Comparison of ENCODE assay signal across 8 mouse cellular contexts in the genomic region with DNA sequence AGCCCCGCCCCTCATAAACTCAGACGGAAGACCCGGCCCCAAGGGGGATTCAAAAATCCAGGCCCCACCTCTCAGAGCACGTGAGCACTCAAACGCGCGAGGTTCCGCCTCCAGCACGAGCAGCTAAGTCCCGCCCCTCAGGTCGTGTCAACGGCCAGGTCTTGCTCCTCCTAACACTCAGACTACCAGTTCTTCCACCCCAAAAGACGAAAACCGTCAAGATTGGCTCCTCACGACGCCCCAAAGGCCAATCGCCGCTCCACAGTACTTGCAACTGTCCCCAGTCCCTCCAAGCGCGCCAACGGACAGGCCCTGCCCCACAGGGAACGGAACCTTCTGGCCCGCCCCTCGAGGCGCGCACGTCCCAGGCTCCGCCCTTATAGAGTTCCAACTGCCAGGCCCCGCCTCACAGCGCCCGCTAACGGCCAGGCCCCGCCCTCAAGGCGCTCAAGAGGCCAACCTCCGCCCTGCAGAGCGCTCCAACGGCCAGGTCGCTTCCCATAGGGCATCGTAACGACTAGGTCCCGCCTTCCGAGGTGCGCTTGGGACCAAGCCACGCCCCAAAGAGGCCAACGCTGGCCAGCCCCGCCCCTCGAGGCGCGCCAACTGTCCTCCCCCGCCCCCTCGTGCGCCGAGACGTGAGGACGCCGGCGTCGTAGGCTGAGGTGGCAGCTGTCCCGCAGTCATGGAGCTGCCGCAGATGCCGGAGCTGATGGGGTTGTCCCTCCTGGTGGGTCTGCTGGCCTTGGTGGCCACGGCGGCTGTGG. TPM values are rescaled to one million over a fixed set of nuclear protein-coding genes. Genes with fewer than 3 reads are reported as not detected.
DNase-seq lines count a peak whose midpoint lies in the region; ATAC-seq and TF ChIP-seq lines count a peak whose summit lies in the region.

TSS of gene Tbl2 (plus strand) at position 605 of the 767 bp plus-strand sequence.

- H3K27ac ChIP-seq in forebrain, embryonic 16.5 days (ENCODE audit: low read length), result peak within 1 kb of the TSS; percentile 69
- H3K27ac ChIP-seq in layer of hippocampus, adult 2 months, result peak within 1 kb of the TSS; percentile 89
- peak within 1 kb of the TSS; percentile 97 for H3K27ac ChIP-seq in lung, embryonic 14.5 days (ENCODE audit: low read depth)
- H3K27ac ChIP-seq in olfactory bulb, adult 2 months (ENCODE audit: insufficient read depth, low read depth, low read length), result peak within 1 kb of the TSS; percentile 37
- H3K27ac ChIP-seq in thymus, adult 2 months (ENCODE audit: control insufficient read depth, insufficient read depth, low read length), result peak within 1 kb of the TSS; percentile 82

- H3K9ac ChIP-seq in forebrain, embryonic 16.5 days (replicated peaks; ENCODE audit: low read depth, low read length), result peak within 1 kb of the TSS; percentile 82
- peak within 1 kb of the TSS; percentile 75 for H3K9ac ChIP-seq in lung, embryonic 14.5 days

- no peaks in the 10 kb centered on the region for H3K9me3 ChIP-seq in G1E (replicated peaks)
- H3K9me3 ChIP-seq in forebrain, embryonic 16.5 days (ENCODE audit: control insufficient read depth, low read length), result no peaks in the 10 kb centered on the region
- H3K9me3 ChIP-seq in lung, embryonic 14.5 days (ENCODE audit: low read depth, low read length), result no peaks in the 10 kb centered on the region

- H3K4me3 ChIP-seq in G1E (ENCODE audit: low read depth, low read length), result peak within 1 kb of the TSS; percentile 97
- peak within 1 kb of the TSS; percentile 88 for H3K4me3 ChIP-seq in forebrain, embryonic 16.5 days (replicated peaks; ENCODE audit: low read length)
- peak within 1 kb of the TSS; percentile 73 for H3K4me3 ChIP-seq in layer of hippocampus, adult 2 months
- H3K4me3 ChIP-seq in lung, embryonic 14.5 days (ENCODE audit: low read depth, low read length), result peak within 1 kb of the TSS; percentile 88
- H3K4me3 ChIP-seq in olfactory bulb, adult 2 months (ENCODE audit: insufficient read depth, low read depth, low read length), result peak within 1 kb of the TSS; percentile 80
- peak within 1 kb of the TSS; percentile 88 for H3K4me3 ChIP-seq in thymus, adult 2 months (ENCODE audit: control insufficient read depth, insufficient read depth, low read length)

- WGBS in forebrain, embryonic 16.5 days, result 0% methylated on average over 61 of the region's 63 CpGs
- 0% methylated on average over 63 of the region's 63 CpGs for WGBS in lung, embryonic 14.5 days
- WGBS in olfactory bulb, adult 2 months, result under 1% methylated on average over 63 of the region's 63 CpGs
- under 1% methylated on average over 63 of the region's 63 CpGs for WGBS in thymus, adult 2 months

- H3K4me2 ChIP-seq in forebrain, embryonic 16.5 days (ENCODE audit: low read length), result peak within 1 kb of the TSS; percentile 77
- peak within 1 kb of the TSS; percentile 82 for H3K4me2 ChIP-seq in lung, embryonic 14.5 days

- DNase-seq in G1E (ENCODE audit: low spot score), result peak; percentile 89
- peak; percentile 97 to 98 for DNase-seq in cerebellum, adult 18-20 months
- peak; percentile 99 for DNase-seq in heart, postnatal 36 days
- DNase-seq in layer of hippocampus, adult 2 months (ENCODE audit: low spot score in 2 of 2), result peak; percentile 97 to 98
- DNase-seq in lung, embryonic 14.5 days, result peak; percentile 100
- DNase-seq in thymus, adult 2 months, result peak; percentile 99

- H3K4me1 ChIP-seq in G1E (ENCODE audit: insufficient read depth, low read depth, low read length), result peaks cover 57% of the 10 kb centered on the region
- H3K4me1 ChIP-seq in forebrain, embryonic 16.5 days (replicated peaks; ENCODE audit: control insufficient read depth, insufficient read depth, low read length), result peaks cover 10% of the 10 kb centered on the region; the same call in 1 of the 2 replicates
- peaks cover 4% of the 10 kb centered on the region; the same call in 1 of the 2 replicates for H3K4me1 ChIP-seq in lung, embryonic 14.5 days (ENCODE audit: insufficient read depth)
- H3K4me1 ChIP-seq in olfactory bulb, adult 2 months (ENCODE audit: control insufficient read depth, insufficient read depth, low read length), result no peaks in the 10 kb centered on the region
- H3K4me1 ChIP-seq in thymus, adult 2 months (replicated peaks; ENCODE audit: control insufficient read depth, insufficient read depth, low read length), result peaks cover 6% of the 10 kb centered on the region

- no peak; the same call in 1 of the 2 replicates for TF ChIP-seq POLR2A in olfactory bulb, adult 2 months (IDR thresholded peaks at IDR 0.05; ENCODE audit: insufficient read depth, low read depth, low read length)
- peak; percentile 58; the same call in 1 of the 2 replicates for TF ChIP-seq POLR2A in thymus, adult 2 months (IDR thresholded peaks at IDR 0.05; ENCODE audit: control insufficient read depth, extremely low read depth, insufficient read depth, low read length, poor library complexity)

- intact Hi-C loops in heart, postnatal 36 days (cut with DNase I), result loop anchor here (1.0 to 2.0 kb wide), 2 partner anchors 19 to 42 kb away; partner anchors contain the start of gene Bcl7b

- no peak for TF ChIP-seq CTCF in G1E (IDR thresholded peaks at IDR 0.05; ENCODE audit: low read depth, low read length)
- no peak for TF ChIP-seq CTCF in layer of hippocampus, adult 2 months (conservative IDR thresholded peaks at IDR 0.05)
- no peak for TF ChIP-seq CTCF in lung, embryonic 14.5 days (IDR thresholded peaks at IDR 0.05; ENCODE audit: low read depth)
- no peak for TF ChIP-seq CTCF in olfactory bulb, adult 2 months (IDR thresholded peaks at IDR 0.05; ENCODE audit: insufficient read depth, low read depth, low read length)
- TF ChIP-seq CTCF in thymus, adult 2 months (IDR thresholded peaks at IDR 0.05; ENCODE audit: borderline replicate concordance, control insufficient read depth, extremely low read depth, insufficient read depth, low read length, poor library complexity), result peak; percentile 10; the same call in 1 of the 2 replicates

- H3K27me3 ChIP-seq in G1E (ENCODE audit: insufficient read depth, low read length), result no peaks in the 10 kb centered on the region
- H3K27me3 ChIP-seq in forebrain, embryonic 16.5 days (replicated peaks; ENCODE audit: control insufficient read depth, insufficient read depth, low read length), result no peaks in the 10 kb centered on the region
- H3K27me3 ChIP-seq in lung, embryonic 14.5 days (ENCODE audit: insufficient read depth, low read length), result no peaks in the 10 kb centered on the region
- H3K27me3 ChIP-seq in thymus, adult 2 months (ENCODE audit: control insufficient read depth, insufficient read depth, low read length), result no peaks in the 10 kb centered on the region

- peaks cover 30% of the 10 kb centered on the region for H3K36me3 ChIP-seq in G1E (replicated peaks)
- peaks cover 4% of the 10 kb centered on the region for H3K36me3 ChIP-seq in forebrain, embryonic 16.5 days (ENCODE audit: control insufficient read depth, insufficient read depth)
- H3K36me3 ChIP-seq in lung, embryonic 14.5 days (ENCODE audit: insufficient read depth), result peaks cover 21% of the 10 kb centered on the region
- peaks cover 3% of the 10 kb centered on the region for H3K36me3 ChIP-seq in thymus, adult 2 months (ENCODE audit: control insufficient read depth, insufficient read depth, low read length)

- ATAC-seq in G1E (ENCODE audit: extremely low read depth, insufficient number of reproducible peaks, low FRiP score, poor library complexity, severe bottlenecking), result peak; percentile 85
- ATAC-seq in forebrain, embryonic 16.5 days, result peak; percentile 97
- ATAC-seq in lung, embryonic 14.5 days (ENCODE audit: insufficient read depth), result peak; percentile 98

RNA-seq across cellular contexts. Expression of gene Tbl2, which starts in this region (rescaled TPM):
- total RNA-seq in G1E (2014; fragmentation: Nextera tagmentation) (27.9 and 37.2 TPM in 2 replicates), G1E (2017) (21.5 and 25.1 TPM in 2 replicates)
- 18.2 and 22.5 TPM in 2 replicates for polyA plus RNA-seq in G1E (2012)
- polyA plus RNA-seq in forebrain, embryonic 16.5 days (2015; fragmentation: Nextera tagmentation; extraction: Ambion mirVana), result 19.2 and 22.0 TPM in 2 replicates
- 10 to 100 TPM; 11.7 to 12.8 TPM for total RNA-seq in heart, postnatal 36 days (2021)
- total RNA-seq in layer of hippocampus, adult 2 months (2021), result 10 to 100 TPM; 29.8 to 32.0 TPM
- 22.5 and 25.8 TPM in 2 replicates for polyA plus RNA-seq in lung, embryonic 14.5 days (2014; fragmentation: Nextera tagmentation; extraction: Ambion mirVana)
- polyA plus RNA-seq in olfactory bulb, adult 2 months (2012; ENCODE audit: insufficient read depth, insufficient read length, low replicate concordance, missing spikeins), result not detected in 2 replicates
- 18.5 and 18.7 TPM in 2 replicates for polyA plus RNA-seq in thymus, adult 2 months (2012; rRNA removed)

Comparison
In these comparisons a context has a peak if more than half of its experiments do, and no peak if none do; other contexts are left out.
1. Peak in every context shown above with its lines: DNase-seq, ATAC-seq, H3K4me3 ChIP-seq and H3K27ac ChIP-seq.
2. H3K27ac ChIP-seq: peak in every context shown above with its lines; median percentile 97 in lung, embryonic 14.5 days; 89 in layer of hippocampus, adult 2 months; 82 in thymus, adult 2 months; 69 in forebrain, embryonic 16.5 days; 37 in olfactory bulb, adult 2 months.